Mouse (Mus musculus): Measurements from ENCODE around the gene Etfbkmt.
"Not testable (repeated sequence)": the region's sequence is repeated elsewhere in the genome, so short reads cannot be mapped to it uniquely, and the experiment has no call there.

Gene Etfbkmt

GRCm38 (mm10) chr6:149184007-149184406 lies 44.4 kb downstream of the Etfbkmt start:
- in situ Hi-C loops (cut with MboI): no loop called here

GRCm38 (mm10) chr6:149187371-149187770 lies 47.7 kb downstream of the Etfbkmt start:
- in situ Hi-C loops (cut with MboI): no loop called here

- in situ Hi-C loops (cut with MboI): no loop called here
These were observed 48.6 kb downstream of the Etfbkmt start, which contains the start of gene Amn1 for GRCm38 (mm10) chr6:149188041-149188924. Gene Amn1, minus strand, starts transcription at chr6:149188712.

- in situ Hi-C loops (cut with MboI): no loop called here
These were observed 49.2 kb downstream of the Etfbkmt start for GRCm38 (mm10) chr6:149188925-149189257.

- in situ Hi-C loops (cut with MboI): no loop called here
These were observed 49.8 kb downstream of the Etfbkmt start for GRCm38 (mm10) chr6:149189340-149189922.

- in situ Hi-C loops (cut with MboI): not testable (repeated sequence)
These were observed 52.3 kb downstream of the Etfbkmt start for GRCm38 (mm10) chr6:149191951-149192350.

- in situ Hi-C loops (cut with MboI): no loop called here
These were observed 53.7 kb downstream of the Etfbkmt start for GRCm38 (mm10) chr6:149193276-149193905.

- in situ Hi-C loops (cut with MboI): no loop called here
These were observed 57.5 kb downstream of the Etfbkmt start for GRCm38 (mm10) chr6:149197116-149197515.

- in situ Hi-C loops (cut with MboI): no loop called here
These were observed 58.9 kb downstream of the Etfbkmt start for GRCm38 (mm10) chr6:149198572-149198971.
